Mouse (Mus musculus) cerebellum, adult (tissue): ENCODE measurements around the gene 0610009B22Rik.

Experiments used
- ATAC-seq: cut with Nextera tagmentation; 2 replicates; pipeline ENCODE4 v1.9.2; 2017; ENCODE audit warnings: mild to moderate bottlenecking, moderate library complexity, mixed read lengths; ENCODE audit not compliant: insufficient number of reproducible peaks, low FRiP score, low TSS enrichment

0610009B22Rik gene

GRCm38 (mm10) chr11:51640748-51641147 lies 47.9 kb downstream of the 0610009B22Rik start:
- no peak for ATAC-seq

- no peak for ATAC-seq
These were observed 50.2 kb downstream of the 0610009B22Rik start for GRCm38 (mm10) chr11:51638497-51638896.

- no peak for ATAC-seq
These were observed 50.7 kb downstream of the 0610009B22Rik start for GRCm38 (mm10) chr11:51637971-51638414.

- ATAC-seq: peak; percentile 42; the same call in 1 of the 2 replicates
These were observed 52.4 kb downstream of the 0610009B22Rik start for GRCm38 (mm10) chr11:51636323-51636684.

- peak; percentile 91 for ATAC-seq
These were observed 53.0 kb downstream of the 0610009B22Rik start, which contains the start of gene Rmnd5b for GRCm38 (mm10) chr11:51635525-51636322. TSS of gene Rmnd5b (minus strand) at chr11:51635896.
